Mouse (Mus musculus) olfactory bulb, adult 2 months (tissue): ENCODE measurements at regions not wholly inside any gene's neighbourhood (a gene's known extent, or its start where the extent isn't known, plus 50 kb on each side); places are given as distances from the start of the nearest gene placed in this dataset.

Experiments
- H3K27ac ChIP-seq: fragments of 200-500 bp; 2 replicates; pipeline ENCODE4 v1.5.1; 2012; ENCODE audit warnings: low read depth, low read length; ENCODE audit not compliant: insufficient read depth
- H3K4me1 ChIP-seq: fragments of 200-500 bp; 2 replicates; pipeline ENCODE4 v1.6.1; 2012; ENCODE audit warnings: low read length; ENCODE audit not compliant: control insufficient read depth, insufficient read depth
- H3K4me3 ChIP-seq: fragments of 200-500 bp; 2 replicates; pipeline ENCODE4 v1.5.1; 2012; ENCODE audit warnings: mild to moderate bottlenecking, low read depth, low read length, moderate library complexity; ENCODE audit not compliant: insufficient read depth
- CTCF ChIP-seq: fragments of 200-500 bp; IDR thresholded peaks from 2 replicates; pipeline ENCODE4 v1.5.1; 2012; ENCODE audit warnings: low read depth, mild to moderate bottlenecking, low read length, moderate library complexity; ENCODE audit not compliant: insufficient read depth
- POLR2A ChIP-seq: fragments of 200-500 bp; IDR thresholded peaks from 2 replicates; pipeline ENCODE4 v1.6.1; 2012; ENCODE audit warnings: mild to moderate bottlenecking, low read depth, low read length, moderate library complexity; ENCODE audit not compliant: insufficient read depth
- WGBS: fragments of 180-500 bp; shearing (Covaris S2); methylation state at CpG from one replicate; pipeline ENCODE4 v1.1.7; 2018; 5-methylcytosine and 5-hydroxymethylcytosine counted together

GRCm38 (mm10) chr15:102776218-102776850 is 54.4 kb upstream of the Calcoco1 start:
- no peak overlapping the region for H3K27ac ChIP-seq
- WGBS = 28% methylated on average over 11 of the region's 11 CpGs

GRCm38 (mm10) chr15:102780626-102781025 is 58.6 kb upstream of the Calcoco1 start:
- WGBS = 91% methylated on average over 6 of the region's 6 CpGs
- no peak for TF ChIP-seq POLR2A
- no peak for TF ChIP-seq CTCF
- H3K4me3 ChIP-seq = no peak overlapping the region
- H3K27ac ChIP-seq = no peak overlapping the region
- H3K4me1 ChIP-seq = peaks cover 6% of the 10 kb centered on the region

More at GRCm38 (mm10) chr15:102776218-102776850, 54.4 kb upstream of the Calcoco1 start:
- Histone ChIP-seq H3K4me1 (peaks cover 6% of the 10 kb centered on the region), H3K4me3 (no peak overlapping the region)
- TF ChIP-seq CTCF = no peak
- TF ChIP-seq POLR2A = no peak

- TF ChIP-seq POLR2A (no peak), CTCF (no peak)
- 66% methylated on average over 9 of the region's 9 CpGs for WGBS
- Histone ChIP-seq H3K4me3 (no peak overlapping the region), H3K27ac (no peak overlapping the region), H3K4me1 (peaks cover 4% of the 10 kb centered on the region; the same call in 1 of the 2 replicates)
Measured at GRCm38 (mm10) chr15:102782988-102783799, 61.2 kb upstream of the Calcoco1 start.

GRCm38 (mm10) chr15:102785055-102785820 is 63.3 kb upstream of the Calcoco1 start:
- Histone ChIP-seq H3K4me1 (peaks cover 6% of the 10 kb centered on the region; the same call in 1 of the 2 replicates), H3K4me3 (no peak overlapping the region), H3K27ac (no peak overlapping the region)
- TF ChIP-seq POLR2A = no peak
- TF ChIP-seq CTCF = peak; percentile 30; the same call in 1 of the 2 replicates
- WGBS = 43% methylated on average over 10 of the region's 10 CpGs

GRCm38 (mm10) chr15:102788846-102789518 is 67.0 kb upstream of the Calcoco1 start:
- Histone ChIP-seq H3K4me1 (peaks cover 10% of the 10 kb centered on the region), H3K4me3 (peak overlapping the region; percentile 29), H3K27ac (peak overlapping the region; percentile 94)
- WGBS = 20% methylated on average over 7 of the region's 7 CpGs
- no peak for TF ChIP-seq POLR2A
- no peak for TF ChIP-seq CTCF

GRCm38 (mm10) chr15:102797020-102797618 is 75.1 kb upstream of the Calcoco1 start:
- H3K4me1 ChIP-seq = peaks cover 13% of the 10 kb centered on the region
- 25% methylated on average over 5 of the region's 5 CpGs for WGBS
- no peak overlapping the region for H3K4me3 ChIP-seq
- H3K27ac ChIP-seq = peak overlapping the region; percentile 96
- TF ChIP-seq CTCF = no peak
- no peak for TF ChIP-seq POLR2A

GRCm38 (mm10) chr15:102800049-102800448 is 78.1 kb upstream of the Calcoco1 start:
- Histone ChIP-seq H3K27ac (no peak overlapping the region), H3K4me3 (no peak overlapping the region), H3K4me1 (peaks cover 21% of the 10 kb centered on the region)
- 87% methylated on average over 4 of the region's 4 CpGs for WGBS
- no peak for TF ChIP-seq POLR2A
- no peak for TF ChIP-seq CTCF

GRCm38 (mm10) chr15:102802265-102802813 is 80.4 kb upstream of the Calcoco1 start:
- peak overlapping the region; percentile 39 for H3K27ac ChIP-seq
- H3K4me3 ChIP-seq = no peak overlapping the region
- peaks cover 16% of the 10 kb centered on the region for H3K4me1 ChIP-seq
- TF ChIP-seq CTCF (no peak), POLR2A (no peak)
- 38% methylated on average over 8 of the region's 8 CpGs for WGBS
